Comparison of ENCODE assay signal across 8 mouse cellular contexts in genomic region chr4:126468285-126468901, GRCm38 (mm10). TPM values are rescaled to one million over a fixed set of nuclear protein-coding genes. Genes with fewer than 3 reads are reported as not detected.
DNase-seq lines count a peak whose midpoint lies in the region; ATAC-seq and TF ChIP-seq lines count a peak whose summit lies in the region.

TSS of gene Ago1 (minus strand) at chr4:126468583.

- WGBS in forebrain, embryonic 10.5 days = under 1% methylated on average over 55 of the region's 55 CpGs
- under 1% methylated on average over 55 of the region's 55 CpGs for WGBS in heart, embryonic 15.5 days
- WGBS in liver, embryonic 14.5 days (ENCODE audit: insufficient replicate concordance) = under 1% methylated on average over 48 of the region's 55 CpGs
- WGBS in neural tube, embryonic 11.5 days = under 1% methylated on average over 50 of the region's 55 CpGs
- WGBS in stomach, postnatal 0 days = under 1% methylated on average over 48 of the region's 55 CpGs

- H3K9ac ChIP-seq in heart, embryonic 15.5 days = peak within 1 kb of the TSS; percentile 85
- H3K9ac ChIP-seq in liver, embryonic 14.5 days (replicated peaks) = peak within 1 kb of the TSS; percentile 73
- peak within 1 kb of the TSS; percentile 98 for H3K9ac ChIP-seq in neural tube, embryonic 11.5 days (ENCODE audit: low read length)
- H3K9ac ChIP-seq in stomach, postnatal 0 days (ENCODE audit: low read length) = peak within 1 kb of the TSS; percentile 85

- H3K9me3 ChIP-seq in forebrain, embryonic 10.5 days = no peaks in the 10 kb centered on the region
- H3K9me3 ChIP-seq in heart, embryonic 15.5 days (replicated peaks) = no peaks in the 10 kb centered on the region
- no peaks in the 10 kb centered on the region for H3K9me3 ChIP-seq in liver, embryonic 14.5 days (ENCODE audit: control insufficient read depth, low read length)
- no peaks in the 10 kb centered on the region for H3K9me3 ChIP-seq in neural tube, embryonic 11.5 days (ENCODE audit: control insufficient read depth, low read length)
- H3K9me3 ChIP-seq in stomach, postnatal 0 days (ENCODE audit: control insufficient read depth, low read length) = no peaks in the 10 kb centered on the region

- peak within 1 kb of the TSS; percentile 95 for H3K4me3 ChIP-seq in forebrain, embryonic 10.5 days
- H3K4me3 ChIP-seq in heart, embryonic 15.5 days = peak within 1 kb of the TSS; percentile 85
- peak within 1 kb of the TSS; percentile 81 to 86 for H3K4me3 ChIP-seq in liver, embryonic 14.5 days (ENCODE audit: insufficient read depth in 1 of 2, low read depth in 2 of 2, low read length in 2 of 2)
- H3K4me3 ChIP-seq in neural tube, embryonic 11.5 days (ENCODE audit: low read depth, low read length) = peak within 1 kb of the TSS; percentile 97
- peak within 1 kb of the TSS; percentile 95 for H3K4me3 ChIP-seq in stomach, postnatal 0 days (ENCODE audit: low read depth, low read length)

- no peaks in the 10 kb centered on the region for H3K36me3 ChIP-seq in forebrain, embryonic 10.5 days (replicated peaks)
- no peaks in the 10 kb centered on the region for H3K36me3 ChIP-seq in heart, embryonic 15.5 days
- no peaks in the 10 kb centered on the region for H3K36me3 ChIP-seq in liver, embryonic 14.5 days (replicated peaks; ENCODE audit: control insufficient read depth, insufficient read depth, low read depth)
- H3K36me3 ChIP-seq in neural tube, embryonic 11.5 days (ENCODE audit: control insufficient read depth, insufficient read depth, low read length) = no peaks in the 10 kb centered on the region
- H3K36me3 ChIP-seq in stomach, postnatal 0 days (ENCODE audit: control insufficient read depth, insufficient read depth, low read length) = no peaks in the 10 kb centered on the region

- H3K4me1 ChIP-seq in forebrain, embryonic 10.5 days = peaks cover 56% of the 10 kb centered on the region
- H3K4me1 ChIP-seq in heart, embryonic 15.5 days (replicated peaks) = peaks cover 34% of the 10 kb centered on the region
- peaks cover 4 to 34% of the 10 kb centered on the region in 2 experiments; a peak in 3 of 4 replicates for H3K4me1 ChIP-seq in liver, embryonic 14.5 days (replicated peaks; ENCODE audit: control insufficient read depth in 2 of 2, insufficient read depth in 2 of 2, low read length in 1 of 2)
- H3K4me1 ChIP-seq in neural tube, embryonic 11.5 days (ENCODE audit: control insufficient read depth, insufficient read depth, low read length) = peaks cover 37% of the 10 kb centered on the region
- peaks cover 10% of the 10 kb centered on the region; the same call in 1 of the 2 replicates for H3K4me1 ChIP-seq in stomach, postnatal 0 days (replicated peaks; ENCODE audit: control insufficient read depth, insufficient read depth)

- H3K27me3 ChIP-seq in forebrain, embryonic 10.5 days (ENCODE audit: poor library complexity, severe bottlenecking) = no peaks in the 10 kb centered on the region
- no peaks in the 10 kb centered on the region for H3K27me3 ChIP-seq in heart, embryonic 15.5 days
- no peaks in the 10 kb centered on the region for H3K27me3 ChIP-seq in liver, embryonic 14.5 days (ENCODE audit: control insufficient read depth, insufficient read depth, low read length)
- H3K27me3 ChIP-seq in neural tube, embryonic 11.5 days (ENCODE audit: control insufficient read depth, insufficient read depth, low read length) = no peaks in the 10 kb centered on the region
- no peaks in the 10 kb centered on the region for H3K27me3 ChIP-seq in stomach, postnatal 0 days (ENCODE audit: control insufficient read depth, insufficient read depth, low read length)

- H3K4me2 ChIP-seq in heart, embryonic 15.5 days = peak within 1 kb of the TSS; percentile 87
- H3K4me2 ChIP-seq in liver, embryonic 14.5 days (ENCODE audit: low read depth) = peak within 1 kb of the TSS; percentile 85
- peak within 1 kb of the TSS; percentile 60 for H3K4me2 ChIP-seq in neural tube, embryonic 11.5 days (ENCODE audit: low read depth)
- H3K4me2 ChIP-seq in stomach, postnatal 0 days (replicated peaks; ENCODE audit: low read depth) = peak within 1 kb of the TSS; percentile 83

- TF ChIP-seq EP300 in liver, embryonic 14.5 days (IDR thresholded peaks at IDR 0.05; ENCODE audit: low read depth) = no peak
- no peak for TF ChIP-seq EP300 in stomach, postnatal 0 days (optimal IDR thresholded peaks at IDR 0.05)

- H3K27ac ChIP-seq in forebrain, embryonic 10.5 days = peak within 1 kb of the TSS; percentile 99
- H3K27ac ChIP-seq in heart, embryonic 15.5 days = peak within 1 kb of the TSS; percentile 83
- peak within 1 kb of the TSS; percentile 51 for H3K27ac ChIP-seq in liver, embryonic 14.5 days
- peak within 1 kb of the TSS; percentile 96 for H3K27ac ChIP-seq in neural tube, embryonic 11.5 days (ENCODE audit: low read depth, low read length)
- peak within 1 kb of the TSS; percentile 86 for H3K27ac ChIP-seq in stomach, postnatal 0 days (replicated peaks)

- peak; percentile 89 for TF ChIP-seq CTCF in liver, embryonic 14.5 days (IDR thresholded peaks at IDR 0.05; ENCODE audit: low read depth)
- TF ChIP-seq CTCF in stomach, postnatal 0 days (IDR thresholded peaks at IDR 0.05; ENCODE audit: low read depth) = peak; percentile 98

- peak; percentile 72 for DNase-seq in c-Kit-negative CD71-positive TER-119-positive erythroid progenitor cells, embryonic 14.5 days (ENCODE audit: low read depth, low spot score)
- peak; percentile 95 for DNase-seq in forebrain, embryonic 10.5 days (ENCODE audit: extremely low spot score, low spot score)
- peak; percentile 93 to 98 for DNase-seq in kidney, postnatal 25 days
- peak; percentile 83 to 87 (median 85) for DNase-seq in liver, embryonic 14.5 days (ENCODE audit: low read depth in 3 of 3, low spot score in 3 of 3)
- DNase-seq in neural tube, embryonic 11.5 days (ENCODE audit: low spot score) = peak; percentile 98
- DNase-seq in stomach, postnatal 0 days (ENCODE audit: low spot score) = peak; percentile 96

- peak; percentile 95 for ATAC-seq in CD4-positive, CD25-positive, alpha-beta regulatory T cell, adult 4 months
- ATAC-seq in heart, embryonic 15.5 days (replicated peaks; ENCODE audit: insufficient number of reproducible peaks, insufficient read depth, low FRiP score, low read depth) = peak; percentile 86
- peak; percentile 86 for ATAC-seq in liver, embryonic 14.5 days (ENCODE audit: insufficient read depth)
- ATAC-seq in neural tube, embryonic 11.5 days (ENCODE audit: insufficient read depth, low FRiP score, low TSS enrichment) = peak; percentile 56
- peak; percentile 93 for ATAC-seq in stomach, postnatal 0 days (ENCODE audit: low FRiP score, low TSS enrichment)

RNA-seq across cellular contexts. Expression of gene Ago1, which starts in this region (rescaled TPM):
- 10 to 100 TPM in 1 of 2 experiments, 1 to 10 TPM in 1; 9.8 to 10.1 TPM for polyA plus RNA-seq in CD4-positive, CD25-positive, alpha-beta regulatory T cell, adult 4 months (2017; shearing (Covaris generic))
- 9.1 and 11.4 TPM in 2 replicates for polyA plus RNA-seq in forebrain, embryonic 10.5 days (2016; fragmentation: Nextera tagmentation; extraction: Ambion mirVana)
- 1.9 and 2.5 TPM in 2 replicates for polyA plus RNA-seq in heart, embryonic 15.5 days (2015; fragmentation: Nextera tagmentation; extraction: Ambion mirVana)
- 3.0 and 3.5 TPM in 2 replicates for polyA plus RNA-seq in liver, embryonic 14.5 days (2012; rRNA removed)
- polyA plus RNA-seq in liver, embryonic 14.5 days (2014; fragmentation: Nextera tagmentation; extraction: Ambion mirVana) = 1.4 and 1.6 TPM in 2 replicates
- 23.2 and 26.3 TPM in 2 replicates for polyA plus RNA-seq in neural tube, embryonic 11.5 days (2014; fragmentation: Nextera tagmentation; extraction: Ambion mirVana)
- polyA plus RNA-seq in stomach, postnatal 0 days (2015; fragmentation: Nextera tagmentation; extraction: Ambion mirVana) = 2.5 and 2.8 TPM in 2 replicates

Comparison
In these comparisons a context has a peak if more than half of its experiments do, and no peak if none do; other contexts are left out.
1. Peak in every context shown above with its lines: DNase-seq, ATAC-seq, H3K4me3 ChIP-seq and H3K27ac ChIP-seq.